Mouse (Mus musculus) intestine, embryonic 16.5 days (tissue): ENCODE data around the gene Tmem120a. TPM values are rescaled to one million over a fixed set of nuclear protein-coding genes. Genes with fewer than 3 reads are reported as not detected.

ENCODE experiments used
- ATAC-seq: fragments of 200-750 bp; cut with Nextera tagmentation; 2 replicates; pipeline ENCODE4 v1.8.0; 2017; ENCODE audit warnings: moderate TSS enrichment, moderate library complexity
- H3K27ac ChIP-seq: fragments of 300-500 bp; sonication (generic); 2 replicates; pipeline ENCODE4 v1.5.1; 2014; ENCODE audit warnings: mild to moderate bottlenecking, low read length
- H3K27me3 ChIP-seq: fragments of 300-500 bp; sonication (generic); replicated peaks from 2 replicates; pipeline ENCODE4 v1.6.1; 2014; ENCODE audit warnings: low read length, control low read depth, mixed read lengths; ENCODE audit not compliant: control insufficient read depth, insufficient read depth
- H3K36me3 ChIP-seq: fragments of 300-500 bp; sonication (generic); 2 replicates; pipeline ENCODE4 v1.6.1; 2014; ENCODE audit warnings: low read length, control low read depth; ENCODE audit not compliant: control insufficient read depth, insufficient read depth
- H3K4me1 ChIP-seq: fragments of 300-500 bp; sonication (generic); 2 replicates; pipeline ENCODE4 v1.6.1; 2014; ENCODE audit warnings: low read length, control low read depth, mixed read lengths; ENCODE audit not compliant: control insufficient read depth, insufficient read depth
- H3K4me2 ChIP-seq: fragments of 300-500 bp; sonication (generic); 2 replicates; pipeline ENCODE4 v1.6.1; 2014; ENCODE audit warnings: low read depth, low read length, control low read depth
- H3K4me3 ChIP-seq: fragments of 300-500 bp; sonication (generic); 2 replicates; pipeline ENCODE4 v1.5.1; 2014; ENCODE audit warnings: mild to moderate bottlenecking, low read length
- H3K9ac ChIP-seq: fragments of 300-500 bp; sonication (generic); 2 replicates; pipeline ENCODE4 v1.6.1; 2014; ENCODE audit warnings: low read depth, low read length
- H3K9me3 ChIP-seq: fragments of 300-500 bp; sonication (generic); 2 replicates; pipeline ENCODE4 v1.6.1; 2016; ENCODE audit warnings: low read length, control low read depth; ENCODE audit not compliant: control insufficient read depth
- WGBS: fragments of 180-500 bp; shearing (Covaris S2); extraction: QIAGEN DNeasy Blood & Tissue Kit; methylation state at CpG from one replicate; pipeline ENCODE4 v1.1.7; 2014; 5-methylcytosine and 5-hydroxymethylcytosine counted together
- polyA plus RNA-seq: library from polyadenylated mRNA; unstranded; fragments of >200 nt; fragmentation: Nextera tagmentation; extraction: Ambion mirVana; gene quantifications from 2 replicates; pipeline ENCODE4 v1.2.1, GENCODE M21; 2015

Tmem120a gene
- polyA plus RNA-seq, 1 experiment from 2014 or later = 65.1 TPM

- Histone ChIP-seq H3K9ac (no peak overlapping the region), H3K36me3 (peaks cover 33% of the 10 kb centered on the region), H3K27me3 (no peaks in the 10 kb centered on the region), H3K27ac (no peak overlapping the region), H3K4me3 (no peak overlapping the region), H3K4me1 (peaks cover 7% of the 10 kb centered on the region), H3K9me3 (no peaks in the 10 kb centered on the region), H3K4me2 (no peak overlapping the region)
- 94% methylated on average over 16 of the region's 16 CpGs for WGBS
- no peak for ATAC-seq
These were observed 7.7 kb downstream of the Tmem120a start for GRCm38 (mm10) chr5:135736544-135736943.

GRCm38 (mm10) chr5:135735741-135736140 is 8.5 kb downstream of the Tmem120a start:
- WGBS = 85% methylated on average over 13 of the region's 13 CpGs
- Histone ChIP-seq H3K9ac (no peak overlapping the region), H3K27ac (no peak overlapping the region), H3K27me3 (no peaks in the 10 kb centered on the region), H3K4me3 (no peak overlapping the region), H3K4me1 (peaks cover 7% of the 10 kb centered on the region), H3K4me2 (no peak overlapping the region), H3K9me3 (no peaks in the 10 kb centered on the region), H3K36me3 (peaks cover 35% of the 10 kb centered on the region)
- no peak for ATAC-seq

DNA sequence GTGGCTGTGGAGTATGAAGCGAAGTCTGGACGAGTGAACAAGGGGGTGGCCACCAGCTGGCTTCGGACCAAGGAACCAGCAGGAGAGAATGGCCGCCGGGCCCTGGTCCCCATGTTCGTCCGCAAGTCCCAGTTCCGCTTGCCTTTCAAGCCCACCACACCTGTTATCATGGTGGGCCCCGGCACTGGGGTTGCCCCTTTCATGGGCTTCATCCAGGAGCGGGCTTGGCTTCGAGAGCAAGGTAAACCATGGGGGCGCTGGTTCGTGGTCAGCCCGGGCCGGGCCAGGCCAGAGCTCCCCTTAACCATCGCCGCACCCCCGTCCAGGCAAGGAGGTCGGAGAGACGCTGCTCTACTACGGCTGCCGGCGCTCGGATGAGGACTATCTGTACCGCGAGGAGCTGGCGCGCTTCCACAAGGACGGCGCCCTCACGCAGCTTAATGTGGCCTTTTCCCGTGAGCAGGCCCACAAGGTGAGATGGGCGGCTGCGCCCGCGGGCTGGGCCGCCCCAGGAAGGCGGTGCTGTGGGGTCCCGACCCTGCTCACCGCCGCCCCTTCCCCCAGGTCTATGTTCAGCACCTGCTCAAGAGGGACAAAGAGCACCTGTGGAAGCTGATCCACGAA is 10.1 kb downstream of the Tmem120a start:
- 94% methylated on average over 42 of the region's 42 CpGs for WGBS
- peaks cover 7% of the 10 kb centered on the region for H3K4me1 ChIP-seq
- ATAC-seq = no peak
- H3K9ac ChIP-seq = no peak overlapping the region
- no peaks in the 10 kb centered on the region for H3K9me3 ChIP-seq
- no peak overlapping the region for H3K27ac ChIP-seq
- H3K4me3 ChIP-seq = no peak overlapping the region
- H3K4me2 ChIP-seq = no peak overlapping the region
- peaks cover 50% of the 10 kb centered on the region for H3K36me3 ChIP-seq
- no peaks in the 10 kb centered on the region for H3K27me3 ChIP-seq

DNA sequence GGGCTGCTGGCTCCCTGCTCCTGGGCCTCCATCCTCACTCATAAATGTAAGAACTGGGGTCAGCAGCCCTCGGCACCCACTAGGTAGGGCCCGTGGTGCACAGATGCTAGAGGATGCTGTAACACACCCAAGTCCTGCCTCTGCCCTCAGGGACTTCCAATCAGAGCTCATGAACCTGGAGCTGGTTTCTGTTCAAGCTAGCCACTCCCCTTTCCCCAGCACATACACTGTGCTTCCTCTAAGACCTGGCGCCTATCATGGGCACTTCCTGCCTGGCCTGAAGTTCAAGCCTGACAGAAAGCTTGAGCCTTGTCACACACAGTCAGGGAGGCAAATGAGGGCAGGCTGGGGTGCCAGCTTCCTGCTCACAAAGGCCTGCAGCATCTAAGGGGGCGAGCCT is 11.2 kb downstream of the Tmem120a start:
- Histone ChIP-seq H3K9me3 (no peaks in the 10 kb centered on the region), H3K27me3 (no peaks in the 10 kb centered on the region), H3K4me3 (no peak overlapping the region), H3K27ac (no peak overlapping the region), H3K36me3 (peaks cover 50% of the 10 kb centered on the region), H3K9ac (no peak overlapping the region), H3K4me1 (peaks cover 4% of the 10 kb centered on the region), H3K4me2 (no peak overlapping the region)
- ATAC-seq = no peak
- 88% methylated on average over 4 of the region's 4 CpGs for WGBS

DNA sequence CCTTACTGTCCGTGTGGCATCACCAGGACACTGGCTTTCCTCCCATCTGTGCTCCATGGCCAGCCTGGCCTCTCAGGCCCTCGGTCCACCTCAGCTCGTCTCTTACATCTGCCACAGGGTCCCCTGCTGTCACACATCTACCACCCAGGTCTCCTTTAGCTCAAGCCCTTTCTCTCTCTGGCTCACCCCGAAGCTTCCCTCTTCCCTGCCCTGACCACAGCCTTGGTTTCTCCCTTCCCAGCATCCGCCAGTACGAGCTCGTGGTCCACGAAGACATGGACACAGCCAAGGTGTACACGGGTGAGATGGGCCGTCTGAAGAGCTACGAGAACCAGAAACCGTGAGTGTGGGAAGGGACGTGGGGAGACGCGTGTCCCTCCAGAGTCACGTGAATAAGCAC is 12.9 kb downstream of the Tmem120a start:
- peaks cover 44% of the 10 kb centered on the region for H3K36me3 ChIP-seq
- no peaks in the 10 kb centered on the region for H3K9me3 ChIP-seq
- H3K4me3 ChIP-seq = no peak overlapping the region
- H3K27ac ChIP-seq = no peak overlapping the region
- H3K4me2 ChIP-seq = no peak overlapping the region
- no peak overlapping the region for H3K9ac ChIP-seq
- peaks cover 12% of the 10 kb centered on the region for H3K4me1 ChIP-seq
- no peak for ATAC-seq
- 93% methylated on average over 16 of the region's 16 CpGs for WGBS
- H3K27me3 ChIP-seq = no peaks in the 10 kb centered on the region

- no peaks in the 10 kb centered on the region for H3K27me3 ChIP-seq
- peaks cover 16% of the 10 kb centered on the region for H3K4me1 ChIP-seq
- no peaks in the 10 kb centered on the region for H3K9me3 ChIP-seq
- WGBS = 96% methylated on average over 10 of the region's 10 CpGs
- H3K27ac ChIP-seq = no peak overlapping the region
- ATAC-seq = no peak
- H3K9ac ChIP-seq = no peak overlapping the region
- peaks cover 42% of the 10 kb centered on the region for H3K36me3 ChIP-seq
- no peak overlapping the region for H3K4me2 ChIP-seq
- no peak overlapping the region for H3K4me3 ChIP-seq
These were observed 13.3 kb downstream of the Tmem120a start for GRCm38 (mm10) chr5:135730916-135731315.

- Histone ChIP-seq H3K36me3 (peaks cover 42% of the 10 kb centered on the region), H3K27ac (no peak overlapping the region), H3K4me2 (no peak overlapping the region), H3K4me3 (no peak overlapping the region), H3K4me1 (peaks cover 20% of the 10 kb centered on the region), H3K9ac (no peak overlapping the region), H3K27me3 (no peaks in the 10 kb centered on the region), H3K9me3 (no peaks in the 10 kb centered on the region)
- 92% methylated on average over 10 of the region's 10 CpGs for WGBS
- no peak for ATAC-seq
These were observed 14.0 kb downstream of the Tmem120a start for GRCm38 (mm10) chr5:135730278-135730677.

DNA sequence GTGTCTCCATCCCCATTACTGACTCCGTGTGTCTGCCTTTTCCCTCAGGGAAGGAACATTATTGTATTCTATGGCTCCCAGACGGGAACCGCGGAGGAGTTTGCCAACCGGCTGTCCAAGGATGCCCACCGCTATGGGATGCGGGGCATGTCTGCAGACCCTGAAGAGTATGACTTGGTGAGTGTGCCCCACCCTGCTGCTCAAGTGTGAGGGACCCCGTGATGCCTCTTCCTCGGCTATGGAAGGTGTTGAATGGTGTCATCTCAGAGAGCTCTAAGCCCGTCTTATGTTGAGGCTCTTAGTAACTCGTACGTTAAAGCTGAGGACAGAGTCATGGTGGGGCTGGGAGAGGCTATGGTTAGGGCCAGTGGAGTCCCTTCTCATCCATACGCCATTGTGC is 14.9 kb downstream of the Tmem120a start:
- Histone ChIP-seq H3K4me2 (no peak overlapping the region), H3K27ac (no peak overlapping the region), H3K9ac (no peak overlapping the region), H3K4me3 (no peak overlapping the region), H3K9me3 (no peaks in the 10 kb centered on the region), H3K4me1 (peaks cover 29% of the 10 kb centered on the region), H3K27me3 (no peaks in the 10 kb centered on the region), H3K36me3 (peaks cover 34% of the 10 kb centered on the region)
- WGBS = 93% methylated on average over 13 of the region's 13 CpGs
- ATAC-seq = no peak

DNA sequence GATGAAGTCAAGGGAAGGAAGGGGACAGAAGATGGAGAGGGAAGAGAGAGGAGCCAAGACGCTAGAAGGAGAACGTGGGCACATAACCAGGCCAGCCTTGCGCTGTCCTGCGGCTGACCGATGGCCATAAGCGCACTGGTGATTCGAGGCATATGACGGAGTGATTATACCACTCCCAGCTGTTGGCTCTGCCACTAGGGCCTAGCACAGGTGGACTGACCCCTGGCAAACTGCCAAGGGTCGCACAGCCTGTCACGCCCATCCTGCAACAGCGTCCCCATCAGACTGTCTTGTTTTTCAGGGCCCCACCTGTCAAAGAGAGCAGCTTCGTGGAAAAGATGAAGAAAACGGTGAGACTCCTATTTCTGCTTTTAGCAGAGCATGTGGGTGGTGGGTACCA is 15.9 kb downstream of the Tmem120a start:
- Histone ChIP-seq H3K4me3 (no peak overlapping the region), H3K4me1 (peaks cover 35% of the 10 kb centered on the region), H3K9me3 (no peaks in the 10 kb centered on the region), H3K27me3 (no peaks in the 10 kb centered on the region), H3K4me2 (no peak overlapping the region), H3K36me3 (peaks cover 24% of the 10 kb centered on the region), H3K27ac (no peak overlapping the region), H3K9ac (no peak overlapping the region)
- ATAC-seq = no peak
- 88% methylated on average over 13 of the region's 13 CpGs for WGBS

DNA sequence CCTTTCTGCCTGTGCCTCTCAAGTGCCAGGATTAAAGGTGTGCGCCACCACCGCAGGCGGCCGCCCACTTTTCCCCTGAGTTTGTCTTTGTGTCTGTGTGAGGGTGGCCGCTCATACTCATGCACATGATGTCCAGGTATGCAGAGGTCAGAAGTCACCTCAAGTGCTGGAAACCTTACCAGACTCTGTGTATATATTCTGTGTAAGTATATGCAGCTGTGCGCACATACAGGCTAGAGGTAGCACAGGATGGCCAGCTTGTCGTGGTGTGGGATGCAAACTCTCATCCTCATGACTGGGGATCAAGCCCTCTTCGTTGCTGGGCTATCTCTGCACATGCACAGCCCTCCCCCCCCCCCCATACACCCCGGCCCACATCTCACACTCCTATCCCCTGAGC is 16.4 kb downstream of the Tmem120a start:
- H3K36me3 ChIP-seq = peaks cover 20% of the 10 kb centered on the region
- H3K4me3 ChIP-seq = no peak overlapping the region
- 87% methylated on average over 9 of the region's 9 CpGs for WGBS
- H3K27ac ChIP-seq = no peak overlapping the region
- no peak for ATAC-seq
- H3K9ac ChIP-seq = no peak overlapping the region
- peaks cover 38% of the 10 kb centered on the region for H3K4me1 ChIP-seq
- H3K9me3 ChIP-seq = no peaks in the 10 kb centered on the region
- H3K4me2 ChIP-seq = no peak overlapping the region
- no peaks in the 10 kb centered on the region for H3K27me3 ChIP-seq
